Mouse (Mus musculus) ES-CJ7 (cell line): ENCODE results near the gene Fam81a.

Source experiments
- DNase-seq: peaks from one replicate; pipeline ENCODE4 v3.0.0; 2011; ENCODE audit warnings: low read depth, low spot score

The Fam81a gene

GRCm38 (mm10) chr9:70142460-70142859 is at the start of gene Fam81a:
TSS of gene Fam81a (minus strand) at chr9:70142560.
- no peak for DNase-seq

- no peak for DNase-seq
Measured at GRCm38 (mm10) chr9:70182639-70183038, 40.3 kb upstream of the Fam81a start.

DNA sequence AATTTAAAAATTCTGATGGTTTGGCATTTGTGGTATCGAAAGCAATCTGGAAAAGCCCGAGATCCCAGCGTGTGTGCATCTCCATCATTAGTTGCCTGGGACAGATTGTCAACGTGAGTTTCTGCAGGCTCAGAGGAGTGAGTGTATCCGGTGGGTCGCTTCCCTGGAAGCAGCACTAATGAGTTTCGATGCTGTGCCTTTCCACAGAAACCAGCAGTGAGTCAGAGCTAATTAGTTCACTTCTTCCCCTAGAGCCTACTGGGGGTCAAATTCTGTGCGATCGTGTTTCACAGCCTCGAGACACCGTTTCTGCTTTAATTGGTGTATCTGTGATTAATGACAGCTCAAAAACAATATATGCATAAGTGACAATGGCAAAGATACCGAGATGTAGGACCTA is 39.4 kb upstream of the Fam81a start:
- DNase-seq = no peak

DNA sequence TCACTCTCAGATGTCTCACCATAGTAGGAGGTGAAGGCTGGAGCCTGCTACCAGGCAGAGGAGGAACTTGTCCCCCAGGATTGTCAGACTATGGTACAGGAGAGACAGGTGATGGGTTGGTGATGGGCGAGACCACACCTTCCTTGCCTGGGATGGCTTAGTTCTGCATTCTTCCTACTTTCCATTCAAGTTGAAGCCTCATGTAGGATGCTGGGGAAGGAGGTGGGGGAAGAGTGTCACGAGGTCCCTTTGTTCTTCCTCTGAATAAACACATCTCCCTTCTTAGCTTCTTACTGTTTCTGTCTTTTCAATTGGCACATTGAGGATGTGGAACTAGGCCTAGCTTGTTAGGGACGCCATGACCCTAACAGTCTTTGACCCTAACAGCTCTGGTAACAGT is 33.9 kb upstream of the Fam81a start:
- no peak for DNase-seq

GRCm38 (mm10) chr9:70174896-70175295 is 32.5 kb upstream of the Fam81a start:
- DNase-seq = no peak

DNA sequence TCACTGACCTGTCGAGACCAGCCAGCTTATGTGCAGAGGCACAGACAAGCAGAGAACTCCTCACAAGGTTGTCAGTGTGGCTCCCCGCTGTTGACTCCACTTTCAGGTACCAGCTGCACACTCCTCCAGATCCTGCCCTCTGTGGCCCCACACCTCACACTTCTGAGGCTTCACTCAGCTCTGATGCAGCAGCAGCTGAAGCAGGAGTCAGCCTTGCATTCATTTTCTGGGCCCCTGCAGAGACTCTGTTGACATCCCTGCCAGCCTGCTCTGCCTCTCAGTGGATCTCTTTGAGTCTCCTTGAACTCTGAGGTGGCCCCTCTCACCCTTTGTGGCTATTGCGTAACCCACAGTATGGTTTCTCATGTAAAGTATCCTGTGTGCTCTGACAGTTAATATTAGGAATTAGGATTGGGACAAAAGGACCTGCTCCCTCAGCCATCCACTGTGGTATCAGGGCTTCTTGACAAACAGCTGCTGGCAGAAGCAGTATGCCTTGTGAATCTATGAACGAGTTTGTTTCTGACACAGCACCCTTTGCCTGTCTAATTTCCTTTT is 32.0 kb upstream of the Fam81a start:
- DNase-seq = no peak

- peak; percentile 83 for DNase-seq
Measured at GRCm38 (mm10) chr9:70168973-70169372, 26.6 kb upstream of the Fam81a start.

DNA sequence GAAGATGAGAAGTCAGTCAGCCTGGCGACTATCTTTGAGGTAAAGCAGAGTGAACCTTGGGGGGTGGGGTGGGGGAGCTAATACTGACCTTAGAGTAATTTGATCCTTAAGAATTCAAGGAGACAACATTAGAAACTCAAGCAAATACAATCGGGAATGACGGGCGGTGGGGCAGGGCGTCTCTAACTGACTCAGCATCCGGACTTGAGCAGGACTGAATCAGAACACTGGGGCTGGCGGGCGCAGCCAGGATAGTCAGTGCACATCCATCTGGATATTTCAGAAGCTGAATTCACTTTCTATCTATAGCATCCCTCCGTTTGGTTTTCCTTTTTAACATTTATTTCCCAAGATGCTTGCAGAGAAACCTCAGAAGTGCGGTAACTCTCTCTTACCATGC is 17.7 kb upstream of the Fam81a start:
- DNase-seq = peak; percentile 61

GRCm38 (mm10) chr9:70147618-70148017 is 5.3 kb upstream of the Fam81a start:
- DNase-seq = no peak

DNA sequence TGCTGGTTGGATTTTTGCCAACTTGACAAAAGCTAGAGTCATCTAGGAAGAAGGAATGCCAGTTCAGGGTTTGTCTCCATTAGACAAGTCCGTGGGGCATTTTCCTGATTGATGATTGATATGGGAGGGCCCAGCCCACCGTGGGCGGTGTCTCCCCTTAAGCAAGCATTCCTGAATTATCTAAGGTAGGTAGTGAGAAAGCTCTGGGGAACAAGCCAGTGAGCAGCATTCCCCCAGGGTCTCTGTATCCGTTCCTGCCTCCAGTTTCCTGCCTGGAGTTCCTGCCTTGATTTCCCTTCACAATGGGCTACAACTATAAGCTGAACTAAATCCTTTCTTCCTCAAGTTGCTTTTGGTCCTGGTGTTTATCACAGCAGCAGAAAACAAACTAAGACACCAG is 3.1 kb upstream of the Fam81a start:
- DNase-seq = peak; percentile 36

DNA sequence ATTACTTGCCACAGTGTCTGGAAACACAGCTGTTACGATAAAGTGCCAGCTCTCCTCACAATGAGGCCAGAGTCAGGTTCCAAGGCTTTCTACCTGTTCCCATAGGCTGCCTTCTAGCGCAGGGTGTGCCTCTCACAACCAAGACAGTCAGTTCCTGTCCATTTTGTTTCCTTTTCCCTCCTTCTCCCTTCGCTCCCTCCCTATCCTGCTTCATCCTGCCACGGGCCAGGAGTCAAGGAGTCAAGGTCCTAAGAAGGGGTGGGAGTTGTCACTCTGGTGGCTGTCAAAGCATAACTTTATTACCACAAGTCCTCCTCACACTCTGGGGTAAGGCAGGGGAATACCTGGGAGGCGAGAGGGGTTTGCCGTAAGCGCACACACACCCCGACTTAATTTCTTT is 966 bp upstream of the Fam81a start:
- DNase-seq = peak; percentile 54

GRCm38 (mm10) chr9:70141885-70142326 is 454 bp downstream of the Fam81a start:
- DNase-seq = peak; percentile 36

GRCm38 (mm10) chr9:70140871-70141796 is 1.2 kb downstream of the Fam81a start:
- DNase-seq = peak; percentile 90

GRCm38 (mm10) chr9:70140340-70140739 is 2.0 kb downstream of the Fam81a start:
- DNase-seq = no peak

- DNase-seq = no peak
Measured at GRCm38 (mm10) chr9:70139331-70139885, 3.0 kb downstream of the Fam81a start.

DNA sequence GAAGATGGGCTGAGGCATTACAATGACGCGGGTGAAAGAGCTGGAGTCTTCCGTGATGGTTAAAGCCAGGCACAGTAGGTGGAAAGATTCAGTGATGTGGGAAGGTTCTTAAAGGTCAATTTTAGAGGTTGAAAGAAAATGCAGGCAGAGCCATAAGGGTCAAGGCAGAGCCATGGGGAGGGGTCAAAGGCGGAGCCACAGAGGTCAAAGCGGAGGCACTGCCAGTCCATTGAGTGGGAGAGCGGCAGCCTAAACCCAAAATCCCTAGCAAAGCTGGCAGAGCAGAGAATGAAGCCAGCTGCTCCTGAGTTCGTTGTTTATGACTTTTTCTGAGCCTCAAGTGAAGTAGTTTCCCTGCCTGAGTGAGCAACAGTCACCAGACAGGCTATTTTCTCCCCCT is 3.8 kb downstream of the Fam81a start:
- DNase-seq = peak; percentile 70

DNA sequence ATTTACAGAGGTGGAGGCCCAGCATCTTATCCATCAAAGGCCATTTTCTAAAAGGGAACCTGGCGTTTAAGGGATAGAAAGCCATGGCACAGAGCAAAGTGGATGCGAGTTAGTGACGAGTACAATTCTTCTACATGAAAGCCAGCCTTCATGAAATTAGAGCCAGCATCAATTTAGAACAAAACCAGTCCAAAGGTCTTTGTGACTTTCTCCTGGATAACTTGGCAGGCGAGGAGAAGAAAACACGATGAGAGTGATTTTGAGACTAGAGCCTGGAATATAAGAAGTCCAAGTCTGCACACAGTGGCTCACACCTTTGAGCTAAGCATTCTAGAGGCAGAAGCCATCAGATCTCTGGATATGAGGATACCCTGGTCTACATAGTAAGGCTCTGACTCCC is 4.4 kb downstream of the Fam81a start:
- DNase-seq = no peak

DNA sequence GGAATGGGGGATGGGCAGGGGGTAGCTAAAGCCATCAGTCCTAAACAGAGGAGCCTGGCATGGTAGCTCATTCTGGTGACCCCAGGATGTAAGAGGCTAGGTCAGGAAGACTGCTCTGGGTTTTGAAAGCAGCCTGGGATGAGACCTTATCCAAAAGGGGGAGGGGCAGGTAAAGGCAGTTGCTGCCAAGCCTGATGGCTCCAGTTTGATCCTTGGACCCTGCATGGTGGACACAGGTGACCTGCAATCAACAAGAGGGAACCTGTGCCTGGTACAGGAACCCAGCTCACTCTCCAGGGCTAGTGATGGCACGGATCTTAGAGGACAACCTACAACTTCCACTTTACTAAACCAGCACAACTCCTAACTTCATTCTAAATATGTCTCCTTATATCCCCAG is 7.2 kb downstream of the Fam81a start:
- DNase-seq = no peak

- peak; percentile 19 for DNase-seq
Measured at GRCm38 (mm10) chr9:70134716-70135115, 7.6 kb downstream of the Fam81a start.

DNA sequence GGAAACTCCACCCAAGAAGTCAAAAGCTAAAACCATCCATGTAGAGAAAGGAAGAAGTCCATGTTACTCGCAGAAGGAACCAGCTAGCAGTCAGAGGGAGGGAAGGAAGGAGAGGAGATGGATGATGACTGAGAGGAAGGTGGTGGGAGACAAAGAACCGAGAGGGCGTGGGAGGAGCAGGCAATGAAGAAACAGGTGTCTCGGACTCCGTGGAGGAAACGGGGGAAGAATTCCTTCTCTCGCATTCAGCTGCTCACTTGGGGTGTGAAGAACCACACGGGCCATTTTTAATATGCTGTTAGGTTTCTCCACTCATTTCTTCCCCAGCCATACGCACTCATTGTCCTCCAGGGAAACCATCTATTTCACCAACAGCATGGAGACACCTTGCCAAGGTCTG is 8.1 kb downstream of the Fam81a start:
- DNase-seq = no peak

DNA sequence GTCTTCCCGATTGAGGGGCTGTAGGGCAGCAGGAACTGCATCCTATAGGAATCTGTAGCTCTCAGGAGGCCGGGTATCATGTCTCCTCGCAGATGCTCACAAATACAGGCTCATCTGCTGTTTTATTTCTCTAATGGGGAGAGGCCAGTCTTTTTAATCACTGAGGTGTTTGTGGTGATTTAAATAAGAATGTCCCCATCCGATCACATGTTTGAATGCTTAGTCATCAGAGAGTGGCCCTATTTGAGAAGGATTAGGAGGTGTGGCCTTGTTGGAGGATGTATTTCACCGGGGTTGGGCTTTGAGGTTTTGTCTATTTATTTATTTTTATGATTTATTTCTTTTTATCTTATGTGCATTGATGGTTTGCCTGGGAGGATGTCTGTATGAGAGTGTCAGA is 11.6 kb downstream of the Fam81a start:
- peak; percentile 38 for DNase-seq

- DNase-seq = peak; percentile 33
Measured at GRCm38 (mm10) chr9:70111869-70112286, 30.5 kb downstream of the Fam81a start.

DNA sequence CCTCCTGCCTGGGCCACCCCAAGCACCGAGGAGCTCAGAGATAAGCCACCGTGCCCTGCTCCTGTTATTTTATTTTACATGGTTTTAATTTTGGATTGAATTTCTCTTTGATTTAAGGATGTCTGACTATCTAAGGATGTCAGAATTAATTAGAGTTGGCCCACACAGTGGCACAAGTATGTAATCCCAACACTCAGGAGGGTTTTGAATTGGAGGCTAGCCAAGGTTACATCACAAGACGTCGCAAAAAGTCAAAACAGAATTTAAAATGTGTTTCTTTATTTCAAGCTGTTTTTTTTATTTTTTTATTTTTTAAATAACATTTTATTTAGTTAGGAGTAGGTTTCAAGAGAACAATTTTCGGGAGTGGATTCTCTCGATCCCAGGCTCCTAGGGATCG is 31.5 kb downstream of the Fam81a start:
- no peak for DNase-seq
